Mouse (Mus musculus) midbrain, embryonic 12.5 days (tissue): Measurements from ENCODE around the gene Stk39. TPM values are rescaled to one million over a fixed set of nuclear protein-coding genes. Genes with fewer than 3 reads are reported as not detected.

Experiments used
- ATAC-seq: fragments of 200-750 bp; cut with Nextera tagmentation; 2 replicates; pipeline ENCODE4 v1.8.0; 2017; ENCODE audit warnings: low read depth, moderate TSS enrichment, moderate library complexity; ENCODE audit not compliant: low FRiP score
- H3K27ac ChIP-seq: fragments of 300-500 bp; sonication (generic); replicated peaks from 2 replicates; pipeline ENCODE4 v1.5.1; 2016; ENCODE audit warnings: mild to moderate bottlenecking
- H3K27me3 ChIP-seq: fragments of 300-500 bp; sonication (generic); 2 replicates; pipeline ENCODE4 v1.6.1; 2016; ENCODE audit warnings: mild to moderate bottlenecking
- H3K36me3 ChIP-seq: fragments of 300-500 bp; sonication (generic); 2 replicates; pipeline ENCODE4 v1.6.1; 2016
- H3K4me1 ChIP-seq: fragments of 300-500 bp; sonication (generic); 2 replicates; pipeline ENCODE4 v1.6.1; 2016
- H3K4me2 ChIP-seq: fragments of 300-500 bp; sonication (generic); replicated peaks from 2 replicates; pipeline ENCODE4 v1.6.1; 2016; ENCODE audit warnings: mild to moderate bottlenecking, moderate library complexity
- H3K4me3 ChIP-seq: fragments of 300-500 bp; sonication (generic); 2 replicates; pipeline ENCODE4 v1.5.1; 2016; ENCODE audit warnings: mild to moderate bottlenecking
- H3K9ac ChIP-seq: fragments of 300-500 bp; sonication (generic); replicated peaks from 2 replicates; pipeline ENCODE4 v1.6.1; 2016; ENCODE audit warnings: mild to moderate bottlenecking, moderate library complexity
- H3K9me3 ChIP-seq: fragments of 300-500 bp; sonication (generic); 2 replicates; pipeline ENCODE4 v1.6.1; 2016; ENCODE audit warnings: mild to moderate bottlenecking
- WGBS: fragments of 180-500 bp; shearing (Covaris S2); methylation state at CpG from one replicate; pipeline ENCODE4 v1.1.7; 2016; 5-methylcytosine and 5-hydroxymethylcytosine counted together
- polyA plus RNA-seq: library from polyadenylated mRNA; unstranded; fragments of >200 nt; fragmentation: Nextera tagmentation; extraction: Ambion mirVana; gene quantifications from 2 replicates; pipeline ENCODE4 v1.2.1, GENCODE M21; 2016

The Stk39 gene
- polyA plus RNA-seq: 44.6 and 52.5 TPM in 2 replicates

DNA sequence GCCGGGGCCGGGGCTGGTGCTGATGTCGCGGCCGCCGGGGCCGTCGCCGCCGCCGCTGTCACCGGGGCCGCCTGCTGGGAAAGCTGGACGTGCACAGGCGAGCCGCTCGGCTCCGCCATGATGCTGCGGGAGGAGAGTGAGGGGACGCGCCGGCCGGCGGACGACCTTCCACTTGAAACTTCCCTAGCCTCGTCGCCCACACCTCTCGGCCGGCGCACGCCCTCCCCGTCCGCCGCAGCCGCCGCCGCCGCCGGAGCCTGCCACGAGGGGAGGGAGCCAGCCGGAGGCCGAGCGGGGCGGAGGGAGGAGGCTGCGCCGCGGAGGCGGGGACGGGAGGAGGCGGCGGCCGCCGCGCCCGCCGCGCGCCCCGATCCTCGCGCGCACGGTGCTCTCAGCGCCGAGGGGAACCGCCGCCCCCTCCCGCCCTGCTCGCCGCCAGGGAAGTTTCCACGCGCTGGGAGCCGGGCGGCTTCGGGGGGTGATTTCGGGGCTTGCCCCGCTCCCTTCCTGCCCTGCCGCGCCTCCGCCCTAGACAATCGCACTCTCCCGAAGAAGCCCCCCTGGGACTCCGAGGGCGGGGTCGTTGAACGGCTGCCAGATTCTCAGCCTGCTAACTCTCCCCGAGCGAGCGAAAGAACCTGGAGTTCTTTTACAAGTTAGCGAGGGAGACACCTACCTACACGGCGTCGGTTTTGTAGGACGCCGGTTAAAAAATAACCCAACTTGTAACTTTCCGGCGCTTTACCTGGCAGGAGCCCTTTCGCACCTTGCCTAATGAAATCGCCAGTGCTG lies at the start of gene Stk39:
Gene Stk39 (minus strand): TSS at position 510 of the 792 bp plus-strand sequence.
- under 1% methylated on average over 95 of the region's 99 CpGs for WGBS
- H3K27me3 ChIP-seq: no peaks in the 10 kb centered on the region
- H3K9ac ChIP-seq: peak within 1 kb of the TSS; percentile 97
- H3K36me3 ChIP-seq: no peaks in the 10 kb centered on the region
- no peaks in the 10 kb centered on the region for H3K9me3 ChIP-seq
- peak within 1 kb of the TSS; percentile 95 for H3K4me3 ChIP-seq
- H3K4me1 ChIP-seq: peaks cover 27% of the 10 kb centered on the region
- ATAC-seq: peak; percentile 82
- peak within 1 kb of the TSS; percentile 93 for H3K27ac ChIP-seq
- H3K4me2 ChIP-seq: peak within 1 kb of the TSS; percentile 85

DNA sequence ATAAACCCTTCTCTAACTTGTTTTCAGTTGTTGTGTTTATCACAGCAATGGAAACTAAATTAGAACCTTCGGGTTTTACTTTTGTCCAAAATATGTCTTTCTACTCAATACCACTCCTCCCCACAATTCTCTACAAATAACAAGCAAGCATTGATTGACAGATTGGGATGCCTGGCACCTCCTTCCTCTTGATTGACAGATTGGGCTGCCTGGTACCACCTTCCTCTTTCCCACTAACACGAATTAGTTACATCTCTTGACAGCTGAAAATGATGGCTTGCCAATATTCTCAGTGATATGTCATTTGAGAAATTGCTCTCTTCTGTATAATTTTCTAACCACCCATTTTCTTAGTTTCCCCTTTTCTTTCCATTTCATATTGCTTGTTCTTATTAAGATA lies 43.3 kb upstream of the Stk39 start:
- H3K4me3 ChIP-seq: no peak overlapping the region

DNA sequence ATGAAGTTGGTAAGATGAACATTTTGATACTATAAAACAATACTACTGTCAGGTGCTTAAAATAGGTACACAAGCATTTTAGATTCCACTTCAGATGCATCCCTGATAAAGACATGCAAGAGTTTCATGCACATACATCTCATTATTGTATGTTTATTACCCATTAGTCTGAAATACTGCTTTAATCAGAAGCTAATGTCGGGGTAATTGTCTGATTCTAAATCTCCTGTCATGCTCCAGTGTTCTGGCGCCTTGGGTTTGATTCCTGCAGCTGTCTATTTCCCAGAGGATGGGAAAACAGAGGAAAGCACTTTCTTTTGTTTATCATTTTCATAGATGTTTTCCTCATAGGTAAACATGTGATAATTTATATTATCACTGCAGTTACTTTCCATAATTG lies 31.1 kb upstream of the Stk39 start:
- no peaks in the 10 kb centered on the region for H3K9me3 ChIP-seq

More for the DNA sequence above, 43.3 kb upstream of the Stk39 start:
- Histone ChIP-seq H3K27me3 (no peaks in the 10 kb centered on the region), H3K36me3 (no peaks in the 10 kb centered on the region), H3K9me3 (no peaks in the 10 kb centered on the region), H3K4me1 (no peaks in the 10 kb centered on the region), H3K4me2 (no peak overlapping the region), H3K27ac (no peak overlapping the region), H3K9ac (no peak overlapping the region)
- 83% methylated on average over 2 of the region's 2 CpGs for WGBS
- no peak for ATAC-seq

DNA sequence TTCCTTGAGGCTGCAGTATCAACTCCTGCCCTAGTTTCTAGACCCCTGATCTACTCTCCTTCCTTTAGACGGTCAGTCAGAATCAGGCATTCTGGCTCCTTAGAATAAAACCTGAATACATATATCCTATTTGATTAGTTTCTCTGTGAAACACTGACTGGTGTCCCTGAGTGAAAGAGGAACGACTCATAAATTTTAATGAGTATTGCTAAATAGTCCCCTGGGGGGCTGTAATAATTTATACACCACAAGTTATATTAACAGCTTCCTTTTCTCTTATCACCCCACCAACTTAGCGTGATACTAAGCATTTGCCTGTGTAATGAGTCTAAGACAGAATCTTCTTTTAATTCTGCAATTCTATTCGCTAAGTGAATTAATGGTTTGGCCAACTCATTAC lies 30.7 kb upstream of the Stk39 start:
- Histone ChIP-seq H3K27me3 (no peaks in the 10 kb centered on the region), H3K9ac (no peak overlapping the region), H3K36me3 (no peaks in the 10 kb centered on the region), H3K9me3 (no peaks in the 10 kb centered on the region), H3K27ac (no peak overlapping the region), H3K4me2 (no peak overlapping the region), H3K4me1 (no peaks in the 10 kb centered on the region), H3K4me3 (no peak overlapping the region)
- peak; percentile 61 for ATAC-seq
- WGBS: 51% methylated on average over 4 of the region's 4 CpGs

More for the DNA sequence above, 31.1 kb upstream of the Stk39 start:
- H3K4me2 ChIP-seq: no peak overlapping the region
- H3K4me3 ChIP-seq: no peak overlapping the region
- 49% methylated on average over 2 of the region's 2 CpGs for WGBS
- no peak overlapping the region for H3K27ac ChIP-seq
- no peak for ATAC-seq
- H3K36me3 ChIP-seq: no peaks in the 10 kb centered on the region
- no peaks in the 10 kb centered on the region for H3K27me3 ChIP-seq
- no peaks in the 10 kb centered on the region for H3K4me1 ChIP-seq
- H3K9ac ChIP-seq: no peak overlapping the region

DNA sequence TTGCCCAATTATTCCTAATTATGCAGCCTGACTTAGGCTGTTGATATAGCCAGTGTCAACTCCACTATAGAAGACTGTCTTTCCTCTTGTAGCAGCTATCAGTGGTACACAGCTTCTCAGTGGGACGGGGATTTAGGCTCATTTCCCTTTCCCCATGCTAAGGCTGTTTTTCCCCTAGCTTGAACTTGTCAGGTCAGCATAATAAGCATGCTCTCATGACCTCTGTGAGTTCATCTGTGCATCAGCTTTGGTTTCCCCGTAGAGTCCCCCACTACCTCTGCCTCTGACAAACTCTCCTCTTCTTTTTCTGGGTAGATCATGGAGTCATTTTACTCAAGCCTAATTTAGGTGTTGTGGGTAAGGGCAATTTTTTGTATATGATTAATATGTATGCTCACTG lies 30.2 kb upstream of the Stk39 start:
- Histone ChIP-seq H3K4me3 (no peak overlapping the region), H3K4me1 (no peaks in the 10 kb centered on the region), H3K27ac (no peak overlapping the region), H3K36me3 (no peaks in the 10 kb centered on the region), H3K9me3 (no peaks in the 10 kb centered on the region), H3K9ac (no peak overlapping the region), H3K4me2 (no peak overlapping the region), H3K27me3 (no peaks in the 10 kb centered on the region)
- ATAC-seq: peak; percentile 64
- 21% methylated on average over 2 of the region's 2 CpGs for WGBS

DNA sequence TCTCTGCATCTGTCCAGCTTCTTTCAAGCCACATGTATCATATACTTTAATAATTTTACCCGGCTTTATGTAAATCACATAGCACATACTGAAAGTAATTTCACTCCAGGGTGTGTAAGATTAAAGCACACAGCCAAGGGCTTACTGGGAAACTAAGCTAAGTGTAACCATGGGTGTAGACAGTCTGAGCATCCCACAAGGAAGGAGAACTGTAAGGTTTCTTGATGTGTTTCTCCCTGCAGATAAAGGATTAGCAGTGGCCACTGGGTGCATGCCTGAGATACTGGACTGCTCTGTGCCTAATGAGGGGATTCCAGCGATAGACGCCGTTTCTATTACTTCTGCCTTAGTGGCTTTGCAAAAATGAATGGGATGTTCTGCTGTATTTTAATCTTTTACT lies 14.2 kb upstream of the Stk39 start:
- ATAC-seq: no peak
- no peak overlapping the region for H3K9ac ChIP-seq
- H3K4me1 ChIP-seq: no peaks in the 10 kb centered on the region
- no peaks in the 10 kb centered on the region for H3K27me3 ChIP-seq
- H3K9me3 ChIP-seq: no peaks in the 10 kb centered on the region
- H3K4me2 ChIP-seq: no peak overlapping the region
- no peak overlapping the region for H3K27ac ChIP-seq
- 61% methylated on average over 4 of the region's 4 CpGs for WGBS
- H3K36me3 ChIP-seq: no peaks in the 10 kb centered on the region
- no peak overlapping the region for H3K4me3 ChIP-seq

DNA sequence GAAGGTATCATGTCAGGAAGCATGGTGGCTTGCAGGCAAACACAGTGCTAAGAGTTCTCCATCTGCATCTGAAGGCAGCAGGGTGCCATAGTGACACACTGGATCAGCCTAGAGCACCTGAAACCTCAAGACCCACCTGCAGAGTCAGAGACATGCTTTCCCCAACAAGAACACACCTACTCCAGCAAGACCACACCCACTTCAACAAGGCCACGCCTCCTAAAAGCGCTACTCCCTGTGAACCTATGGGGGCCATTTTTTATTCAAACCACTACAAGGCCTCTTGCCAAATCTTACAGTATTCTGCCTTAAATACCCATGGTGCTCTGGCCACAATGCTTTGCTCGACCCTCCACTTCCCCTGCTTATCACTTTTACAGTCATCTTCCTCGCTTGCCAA lies 13.1 kb upstream of the Stk39 start:
- H3K4me1 ChIP-seq: no peaks in the 10 kb centered on the region
- ATAC-seq: no peak
- no peaks in the 10 kb centered on the region for H3K36me3 ChIP-seq
- H3K4me3 ChIP-seq: no peak overlapping the region
- H3K27me3 ChIP-seq: no peaks in the 10 kb centered on the region
- no peak overlapping the region for H3K4me2 ChIP-seq
- no peak overlapping the region for H3K27ac ChIP-seq
- H3K9ac ChIP-seq: no peak overlapping the region
- WGBS: 54% methylated on average over 4 of the region's 4 CpGs
- no peaks in the 10 kb centered on the region for H3K9me3 ChIP-seq

DNA sequence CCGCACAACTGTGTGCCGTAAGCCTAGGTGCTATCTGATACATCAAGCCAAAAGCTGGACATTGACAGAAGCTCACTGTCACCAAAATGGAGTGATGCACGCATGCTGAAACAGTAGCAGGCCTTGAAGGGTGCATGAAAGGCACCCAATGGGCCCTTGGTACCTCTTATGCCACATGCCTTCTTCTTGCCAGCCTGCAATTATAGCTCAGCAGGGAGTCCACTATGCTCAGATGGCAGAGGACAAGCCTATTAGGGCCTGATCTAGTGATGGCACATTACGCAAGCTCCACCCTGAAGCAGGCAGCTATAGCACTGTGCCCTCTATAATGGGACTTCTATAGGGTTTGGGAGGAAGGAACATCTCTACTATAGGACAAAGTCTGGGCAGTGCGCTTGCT lies 10.8 kb upstream of the Stk39 start:
- no peaks in the 10 kb centered on the region for H3K27me3 ChIP-seq
- H3K4me1 ChIP-seq: no peaks in the 10 kb centered on the region
- H3K9ac ChIP-seq: no peak overlapping the region
- H3K27ac ChIP-seq: no peak overlapping the region
- WGBS: 93% methylated on average over 5 of the region's 5 CpGs
- H3K4me2 ChIP-seq: no peak overlapping the region
- ATAC-seq: no peak
- no peak overlapping the region for H3K4me3 ChIP-seq
- H3K36me3 ChIP-seq: no peaks in the 10 kb centered on the region
- no peaks in the 10 kb centered on the region for H3K9me3 ChIP-seq

DNA sequence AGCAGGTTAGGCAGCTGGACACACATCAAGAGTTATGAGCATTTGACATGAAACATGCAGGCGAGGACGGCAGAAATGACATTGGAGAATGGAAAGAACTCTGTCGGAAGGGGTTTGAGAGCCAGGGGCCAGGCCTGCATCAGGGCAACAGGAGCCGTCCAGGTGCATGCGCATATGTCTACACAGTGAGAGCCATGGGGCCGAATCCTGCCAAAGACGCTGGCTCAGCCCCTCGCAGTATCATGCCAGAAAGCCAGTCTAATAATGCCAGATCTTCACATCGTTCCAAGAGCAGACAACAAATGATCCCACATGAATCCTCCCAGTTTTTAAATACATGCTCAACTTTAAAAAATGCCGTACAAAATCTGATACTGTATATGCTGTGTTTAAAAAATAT lies 7.8 kb upstream of the Stk39 start:
- H3K4me2 ChIP-seq: no peak overlapping the region
- H3K36me3 ChIP-seq: no peaks in the 10 kb centered on the region
- no peak overlapping the region for H3K27ac ChIP-seq
- H3K27me3 ChIP-seq: no peaks in the 10 kb centered on the region
- 92% methylated on average over 10 of the region's 10 CpGs for WGBS
- H3K4me3 ChIP-seq: no peak overlapping the region
- no peaks in the 10 kb centered on the region for H3K9me3 ChIP-seq
- no peak for ATAC-seq
- H3K9ac ChIP-seq: no peak overlapping the region
- no peaks in the 10 kb centered on the region for H3K4me1 ChIP-seq

DNA sequence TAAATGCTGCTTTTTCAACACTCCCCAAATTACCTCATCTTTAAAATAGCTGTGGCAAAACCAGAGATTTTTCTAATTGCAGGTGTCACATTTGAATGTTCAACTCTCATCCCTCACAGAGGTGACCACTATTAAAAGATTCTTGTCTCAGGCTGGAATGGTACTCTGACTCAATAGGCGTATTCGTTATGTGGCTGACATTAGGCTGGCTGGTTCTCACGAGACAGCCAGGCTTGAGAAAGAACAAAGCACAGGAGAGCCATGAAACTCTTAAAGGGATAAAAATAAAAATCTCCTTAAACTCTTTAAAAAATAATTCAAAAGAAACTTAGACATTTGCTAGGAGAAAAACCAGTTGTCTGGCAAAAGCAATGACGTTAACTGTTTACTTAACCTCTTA lies 853 bp upstream of the Stk39 start:
- H3K4me3 ChIP-seq: no peak overlapping the region
- WGBS: 26% methylated on average over 4 of the region's 4 CpGs
- ATAC-seq: no peak

DNA sequence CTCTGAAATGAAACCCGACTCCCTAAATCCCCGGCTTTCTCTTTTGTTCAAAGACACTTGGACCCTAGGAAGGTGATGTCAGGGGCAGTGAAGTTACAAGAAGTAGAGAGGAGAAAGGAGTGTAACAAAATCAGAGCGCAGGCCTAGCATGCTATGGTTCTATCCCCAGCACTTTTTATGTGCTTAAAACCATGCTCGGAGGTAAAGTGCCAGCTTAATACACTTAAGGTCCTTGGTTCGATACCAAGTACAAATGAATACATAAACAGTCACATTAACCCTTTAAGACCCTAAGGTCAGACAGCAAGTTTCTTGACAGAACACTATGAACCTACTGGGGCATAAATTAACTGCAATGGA lies 463 bp upstream of the Stk39 start:
- ATAC-seq: peak; percentile 5; the same call in 1 of the 2 replicates
- Histone ChIP-seq H3K9ac (peak overlapping the region; percentile 97), H3K4me2 (peak overlapping the region; percentile 85), H3K9me3 (no peaks in the 10 kb centered on the region), H3K27ac (peak overlapping the region; percentile 93; the same call in 1 of the 2 replicates), H3K36me3 (no peaks in the 10 kb centered on the region), H3K4me1 (peaks cover 26% of the 10 kb centered on the region), H3K27me3 (no peaks in the 10 kb centered on the region), H3K4me3 (peak overlapping the region; percentile 95)
- WGBS: 2% methylated on average over 5 of the region's 5 CpGs

More for the DNA sequence above, 853 bp upstream of the Stk39 start:
- peaks cover 24% of the 10 kb centered on the region for H3K4me1 ChIP-seq
- no peak overlapping the region for H3K4me2 ChIP-seq
- H3K27me3 ChIP-seq: no peaks in the 10 kb centered on the region
- H3K9ac ChIP-seq: no peak overlapping the region
- no peak overlapping the region for H3K27ac ChIP-seq
- H3K9me3 ChIP-seq: no peaks in the 10 kb centered on the region
- H3K36me3 ChIP-seq: no peaks in the 10 kb centered on the region

DNA sequence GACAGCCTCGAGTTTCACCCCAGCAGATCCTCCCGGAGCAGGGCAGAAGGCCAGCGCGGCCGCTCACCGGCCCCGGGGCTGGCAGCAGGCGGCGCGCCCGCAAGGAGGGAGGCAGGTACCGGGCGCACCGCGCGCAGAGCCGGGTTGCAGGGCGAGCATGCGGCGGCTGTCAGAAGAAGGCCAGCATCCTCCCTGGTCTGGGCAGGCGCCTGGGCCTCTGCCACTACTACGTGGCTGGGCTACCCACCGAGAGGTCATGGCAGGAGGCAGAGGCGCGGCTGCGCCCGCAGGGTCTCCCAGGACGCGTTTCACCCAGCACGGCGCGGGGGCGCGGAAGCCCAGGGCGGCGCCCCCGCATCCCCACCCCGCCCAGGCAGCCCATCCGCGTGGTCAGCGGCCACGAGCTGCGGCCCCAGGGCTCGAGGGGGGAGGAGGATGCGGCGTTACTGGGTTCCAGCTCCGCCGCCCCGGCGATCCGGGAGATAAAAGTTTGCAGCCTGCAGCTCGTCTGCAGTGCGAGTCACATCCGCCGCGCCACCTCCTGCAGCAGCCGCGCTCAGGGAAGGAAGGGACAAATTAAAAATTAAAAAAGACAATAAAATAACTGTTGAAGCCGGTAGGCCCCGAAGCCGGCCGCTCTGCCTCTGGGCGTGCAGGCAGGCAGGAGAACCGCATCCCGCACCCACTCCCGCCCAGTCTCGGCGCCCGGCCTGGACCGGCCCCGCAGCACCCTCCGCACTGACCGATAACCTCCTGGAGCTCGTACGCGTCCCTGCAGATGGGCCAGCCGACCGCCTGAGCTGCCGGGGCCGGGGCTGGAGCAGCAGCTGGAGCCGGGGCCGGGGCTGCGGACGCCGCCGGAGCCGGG lies 943 bp downstream of the Stk39 start:
- H3K4me1 ChIP-seq: peaks cover 34% of the 10 kb centered on the region
- H3K4me2 ChIP-seq: peak overlapping the region; percentile 85
- peak overlapping the region; percentile 97 for H3K9ac ChIP-seq
- under 1% methylated on average over 77 of the region's 87 CpGs for WGBS
- no peaks in the 10 kb centered on the region for H3K27me3 ChIP-seq
- ATAC-seq: peak; percentile 75
- H3K4me3 ChIP-seq: peak overlapping the region; percentile 95
- H3K9me3 ChIP-seq: no peaks in the 10 kb centered on the region
- peak overlapping the region; percentile 93 for H3K27ac ChIP-seq
- H3K36me3 ChIP-seq: no peaks in the 10 kb centered on the region
